Mouse (Mus musculus) midbrain, postnatal 0 days (tissue): ENCODE results near the gene Rreb1. TPM values are rescaled to one million over a fixed set of nuclear protein-coding genes. Genes with fewer than 3 reads are reported as not detected.
A peak's percentile ranks its signal among the peaks of the same experiment; 100 is the strongest.

Source experiments
- ATAC-seq: fragments of 200-750 bp; cut with Nextera tagmentation; 2 replicates; pipeline ENCODE4 v1.8.0; 2017; ENCODE audit warnings: moderate number of reproducible peaks, mild to moderate bottlenecking, moderate TSS enrichment, moderate library complexity; ENCODE audit not compliant: low FRiP score
- DNase-seq: peaks from one replicate; pipeline ENCODE4 v3.0.0-alpha.2; 2015; ENCODE audit warnings: low spot score
- H3K27ac ChIP-seq: fragments of 300-500 bp; sonication (generic); 2 replicates; pipeline ENCODE4 v1.5.1; 2014; ENCODE audit warnings: low read depth, mild to moderate bottlenecking, low read length, mixed read lengths
- H3K27me3 ChIP-seq: fragments of 300-500 bp; sonication (generic); 2 replicates; pipeline ENCODE4 v1.6.1; 2014; ENCODE audit warnings: low read length, control low read depth, mixed read lengths; ENCODE audit not compliant: insufficient read depth
- H3K36me3 ChIP-seq: fragments of 300-500 bp; sonication (generic); 2 replicates; pipeline ENCODE4 v1.6.1; 2014; ENCODE audit warnings: low read length, control low read depth, mixed read lengths; ENCODE audit not compliant: insufficient read depth
- H3K4me1 ChIP-seq: fragments of 300-500 bp; sonication (generic); 2 replicates; pipeline ENCODE4 v1.6.1; 2014; ENCODE audit warnings: mild to moderate bottlenecking, control low read depth, antibody characterized with exemption, low read length, mixed read lengths; ENCODE audit not compliant: insufficient read depth
- H3K4me2 ChIP-seq: fragments of 300-500 bp; sonication (generic); 2 replicates; pipeline ENCODE4 v1.6.1; 2014; ENCODE audit warnings: low read depth, mild to moderate bottlenecking, low read length, mixed read lengths; ENCODE audit not compliant: poor library complexity, severe bottlenecking
- H3K4me3 ChIP-seq: fragments of 300-500 bp; sonication (generic); 2 replicates; pipeline ENCODE4 v1.5.1; 2014; ENCODE audit warnings: low read depth, mild to moderate bottlenecking, low read length, moderate library complexity
- H3K9ac ChIP-seq: fragments of 300-500 bp; sonication (generic); replicated peaks from 2 replicates; pipeline ENCODE4 v1.6.1; 2014; ENCODE audit warnings: mild to moderate bottlenecking, low read length, moderate library complexity, mixed read lengths; ENCODE audit not compliant: poor library complexity, severe bottlenecking
- H3K9me3 ChIP-seq: fragments of 300-500 bp; sonication (generic); 2 replicates; pipeline ENCODE4 v1.6.1; 2016; ENCODE audit warnings: low read length, control low read depth
- CTCF ChIP-seq: IDR thresholded peaks from 2 replicates; pipeline ENCODE4 v1.5.1; 2016; ENCODE audit warnings: antibody characterized with exemption, mild to moderate bottlenecking
- WGBS: fragments of 180-500 bp; shearing (Covaris S2); extraction: QIAGEN DNeasy Blood & Tissue Kit; methylation state at CpG from one replicate; pipeline ENCODE4 v1.1.7; 2014; 5-methylcytosine and 5-hydroxymethylcytosine counted together
- polyA plus RNA-seq: library from polyadenylated mRNA; unstranded; fragments of >200 nt; fragmentation: Nextera tagmentation; extraction: Ambion mirVana; gene quantifications from 2 replicates; pipeline ENCODE4 v1.2.1, GENCODE M21; 2015
- total RNA-seq: library from RNA; depleted of rRNA; stranded (reverse); fragments of >200 nt; gene quantifications from 2 replicates; pipeline ENCODE4 v1.2.3, GENCODE M21; 2014

Gene Rreb1
- total and polyA plus RNA-seq, 2 experiments from 2014 or later = 2.0 to 4.3 TPM

DNA sequence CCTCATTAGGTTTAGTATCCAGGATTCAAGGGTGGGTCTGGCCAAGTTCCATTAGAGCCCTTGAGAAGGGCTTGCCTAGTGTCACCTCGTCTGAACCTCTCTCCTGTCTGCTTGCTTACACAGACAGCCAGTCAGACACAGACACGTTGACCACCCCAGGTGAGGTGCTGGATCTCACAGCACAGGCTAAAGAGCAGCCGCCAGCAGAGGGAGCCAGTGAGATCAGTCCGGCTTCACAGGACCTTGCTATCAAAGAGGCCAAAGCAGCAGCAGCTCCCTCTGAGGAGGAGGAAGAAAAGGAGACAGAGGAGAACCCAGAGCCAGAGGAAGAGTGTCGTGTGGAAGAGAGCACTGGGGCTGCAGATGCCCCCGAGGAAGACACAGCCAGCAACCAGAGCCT, 168.5 kb downstream of the Rreb1 start:
- WGBS = 18% methylated on average over 6 of the region's 6 CpGs

DNA sequence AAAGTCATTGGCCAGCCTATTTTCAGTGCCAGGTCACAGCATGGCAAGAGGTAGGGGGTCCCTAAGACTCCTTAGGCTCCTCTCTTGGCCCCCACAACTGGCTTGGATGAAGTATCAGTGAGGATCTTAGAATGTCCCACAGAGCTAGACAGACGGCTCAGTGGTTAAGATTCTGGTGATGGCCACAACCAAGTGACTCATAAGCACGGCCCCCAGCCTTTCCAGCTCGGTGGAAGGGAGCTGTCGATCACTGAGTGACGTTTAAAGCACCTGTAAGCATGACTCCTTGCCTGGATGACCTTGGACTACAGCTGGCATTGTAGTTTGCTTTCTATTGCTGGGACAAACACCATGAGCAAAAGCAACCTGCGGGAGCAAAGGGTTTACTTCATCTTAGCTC, 174.8 kb downstream of the Rreb1 start:
- no peak for ATAC-seq
- no peaks in the 10 kb centered on the region for H3K9me3 ChIP-seq
- TF ChIP-seq CTCF = no peak
- H3K36me3 ChIP-seq = peaks cover 3% of the 10 kb centered on the region; the same call in 1 of the 2 replicates
- DNase-seq = no peak
- 91% methylated on average over 6 of the region's 6 CpGs for WGBS
- no peak overlapping the region for H3K4me3 ChIP-seq
- no peak overlapping the region for H3K27ac ChIP-seq
- H3K4me1 ChIP-seq = no peaks in the 10 kb centered on the region
- no peaks in the 10 kb centered on the region for H3K27me3 ChIP-seq
- no peak overlapping the region for H3K4me2 ChIP-seq
- H3K9ac ChIP-seq = no peak overlapping the region

More for the DNA sequence above, 168.5 kb downstream of the Rreb1 start:
- peaks cover 3% of the 10 kb centered on the region; the same call in 1 of the 2 replicates for H3K36me3 ChIP-seq
- H3K4me1 ChIP-seq = no peaks in the 10 kb centered on the region
- H3K4me2 ChIP-seq = no peak overlapping the region
- no peaks in the 10 kb centered on the region for H3K27me3 ChIP-seq
- no peak overlapping the region for H3K9ac ChIP-seq
- TF ChIP-seq CTCF = peak; percentile 82
- H3K27ac ChIP-seq = no peak overlapping the region
- H3K4me3 ChIP-seq = no peak overlapping the region
- no peak for ATAC-seq
- H3K9me3 ChIP-seq = no peaks in the 10 kb centered on the region
- DNase-seq = peak; percentile 78

DNA sequence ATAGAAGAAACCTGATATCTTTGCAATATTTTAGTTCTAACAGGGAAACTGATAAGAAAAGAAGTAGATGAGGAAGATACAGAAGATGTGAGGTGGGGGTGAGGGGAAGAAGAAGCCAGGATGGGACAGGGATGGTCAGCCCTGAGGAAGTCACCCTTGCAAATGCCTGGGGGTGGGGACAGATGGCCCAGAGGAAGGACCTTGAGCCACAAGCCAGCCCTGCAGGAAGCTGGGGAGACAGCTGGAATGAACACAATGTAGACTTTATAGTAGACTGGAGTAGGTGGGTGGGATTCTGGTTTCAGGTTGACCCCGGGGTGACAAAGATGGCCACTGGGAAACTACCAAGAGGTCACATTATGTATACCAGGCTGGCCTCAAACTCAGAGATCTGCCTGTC, 176.1 kb downstream of the Rreb1 start:
- H3K27ac ChIP-seq = no peak overlapping the region
- H3K4me3 ChIP-seq = no peak overlapping the region
- no peaks in the 10 kb centered on the region for H3K27me3 ChIP-seq
- DNase-seq (no peak), ATAC-seq (no peak)
- H3K4me2 ChIP-seq = no peak overlapping the region
- no peaks in the 10 kb centered on the region for H3K4me1 ChIP-seq
- TF ChIP-seq CTCF = no peak
- WGBS = 93% methylated on average over 1 of the region's 1 CpGs
- H3K36me3 ChIP-seq = no peaks in the 10 kb centered on the region
- no peak overlapping the region for H3K9ac ChIP-seq
- H3K9me3 ChIP-seq = no peaks in the 10 kb centered on the region

DNA sequence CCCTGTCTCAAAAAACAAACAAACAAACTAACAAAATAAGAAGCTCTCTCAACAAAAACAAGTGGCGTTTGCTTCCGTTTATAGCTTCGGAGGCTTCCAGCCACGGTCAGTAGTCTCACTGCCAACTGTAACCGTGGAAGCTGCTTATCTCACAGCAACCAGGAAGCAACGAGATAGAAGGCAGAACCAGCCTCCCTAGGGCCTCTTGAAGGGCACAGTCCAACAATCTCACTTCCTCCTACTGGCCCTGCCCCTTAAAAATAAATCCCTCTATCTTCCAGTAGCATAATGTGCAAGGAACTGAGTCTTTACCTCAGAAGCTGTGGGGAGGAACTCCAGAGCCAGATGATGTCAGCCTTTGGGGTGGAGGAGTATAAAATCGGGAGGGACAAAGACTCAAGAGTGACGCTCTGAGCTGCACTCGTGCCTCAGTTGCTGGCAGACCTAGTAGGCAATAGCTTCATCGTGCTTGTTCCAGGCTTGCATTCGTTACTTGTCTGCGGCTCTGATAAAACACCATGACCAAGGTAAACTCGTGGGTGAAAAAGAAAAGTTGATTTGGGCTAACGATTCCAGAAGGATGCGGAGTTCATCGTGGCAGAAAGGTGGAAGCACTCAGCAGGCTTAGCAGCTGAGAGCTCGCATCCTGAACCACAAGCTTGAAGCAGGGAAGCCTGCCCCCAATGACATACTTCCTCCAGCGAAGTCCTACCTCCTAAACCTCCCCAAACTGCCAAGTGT, 180.5 kb downstream of the Rreb1 start:
- 90% methylated on average over 18 of the region's 18 CpGs for WGBS
- no peak overlapping the region for H3K4me2 ChIP-seq
- H3K9ac ChIP-seq = no peak overlapping the region
- DNase-seq (no peak), ATAC-seq (no peak)
- H3K27me3 ChIP-seq = no peaks in the 10 kb centered on the region
- H3K9me3 ChIP-seq = no peaks in the 10 kb centered on the region
- no peak overlapping the region for H3K4me3 ChIP-seq
- H3K4me1 ChIP-seq = no peaks in the 10 kb centered on the region
- no peak overlapping the region for H3K27ac ChIP-seq
- no peaks in the 10 kb centered on the region for H3K36me3 ChIP-seq
- no peak for TF ChIP-seq CTCF

DNA sequence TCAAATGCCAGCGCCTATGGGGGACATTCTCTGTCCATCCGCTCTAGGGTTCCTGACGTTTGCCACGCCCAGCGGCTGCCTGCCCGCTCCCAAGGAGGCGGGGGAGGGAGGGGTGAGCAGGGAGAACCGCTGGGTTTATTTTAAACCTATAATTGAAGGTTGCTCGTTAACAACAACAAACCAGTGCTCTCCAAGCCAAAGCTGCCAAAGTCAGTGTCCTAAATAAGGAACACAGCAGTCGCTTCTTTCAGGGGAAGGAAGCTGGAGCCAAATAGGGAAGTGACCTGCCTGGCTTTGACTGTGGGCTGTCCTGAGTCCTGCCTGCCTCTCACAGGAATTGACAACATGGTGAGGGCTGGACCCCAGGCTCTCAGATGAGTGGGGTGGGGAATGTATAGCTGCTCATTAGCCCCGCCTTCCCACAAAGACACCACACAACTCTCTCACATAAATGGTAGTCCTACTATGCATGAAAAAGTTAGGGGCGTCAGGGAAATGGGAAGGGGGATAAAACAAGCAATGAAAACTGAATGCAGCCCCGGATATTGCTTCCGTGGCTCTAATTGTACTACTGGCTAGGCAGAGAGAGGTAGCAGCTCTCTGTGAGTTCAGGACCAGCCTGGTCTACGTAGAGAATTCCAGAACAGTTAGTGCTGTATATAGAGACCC, 181.2 kb downstream of the Rreb1 start:
- Histone ChIP-seq H3K4me1 (no peaks in the 10 kb centered on the region), H3K9ac (no peak overlapping the region), H3K27me3 (no peaks in the 10 kb centered on the region), H3K27ac (no peak overlapping the region), H3K36me3 (no peaks in the 10 kb centered on the region), H3K4me2 (no peak overlapping the region), H3K4me3 (no peak overlapping the region), H3K9me3 (no peaks in the 10 kb centered on the region)
- 85% methylated on average over 15 of the region's 15 CpGs for WGBS
- TF ChIP-seq CTCF = no peak
- DNase-seq (no peak), ATAC-seq (no peak)

DNA sequence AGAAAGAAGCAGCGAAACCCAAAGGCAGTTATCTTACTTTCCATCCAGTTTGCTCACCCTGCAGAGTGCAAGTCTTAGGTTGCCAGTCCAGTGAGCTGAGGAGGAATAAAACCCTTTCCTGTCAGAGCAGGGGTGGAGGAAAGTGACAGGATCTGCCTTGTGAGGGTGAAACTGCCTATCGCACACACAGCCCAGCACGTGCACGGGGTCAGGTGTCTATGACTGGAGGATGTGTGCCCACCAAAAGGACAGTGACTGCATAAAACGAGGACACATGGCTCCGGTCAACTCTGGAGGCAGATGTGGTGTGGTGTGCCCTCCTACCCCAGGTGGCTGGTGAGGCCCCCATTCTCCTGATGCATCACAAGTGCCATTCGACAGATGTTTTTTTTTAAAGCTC, 181.7 kb downstream of the Rreb1 start:
- Histone ChIP-seq H3K4me2 (no peak overlapping the region), H3K9ac (no peak overlapping the region), H3K36me3 (no peaks in the 10 kb centered on the region), H3K27ac (no peak overlapping the region), H3K4me3 (no peak overlapping the region), H3K9me3 (no peaks in the 10 kb centered on the region), H3K27me3 (no peaks in the 10 kb centered on the region), H3K4me1 (no peaks in the 10 kb centered on the region)
- DNase-seq = no peak
- 93% methylated on average over 7 of the region's 7 CpGs for WGBS
- ATAC-seq = no peak
- no peak for TF ChIP-seq CTCF
